Mouse (Mus musculus): ENCODE results near the gene Btaf1. TPM values are rescaled to one million over a fixed set of nuclear protein-coding genes. Genes with fewer than 3 reads are reported as not detected.

Gene Btaf1
- polyA plus RNA-seq, 1 experiment from 2014 or later: 7.9 TPM

- WGBS (ENCODE audit: insufficient replicate concordance): 53% methylated on average over 1 of the region's 1 CpGs
- Histone ChIP-seq H3K4me1 (ENCODE audit: control insufficient read depth, low read depth, low read length) (peaks cover 13% of the 10 kb centered on the region), H3K4me3 (ENCODE audit: low read depth, low read length) (no peak overlapping the region), H3K36me3 (ENCODE audit: control insufficient read depth, insufficient read depth) (no peaks in the 10 kb centered on the region), H3K9ac (ENCODE audit: low read depth, low read length) (no peak overlapping the region), H3K27ac (ENCODE audit: low read length) (no peak overlapping the region), H3K27me3 (ENCODE audit: control insufficient read depth, insufficient read depth, low read depth, low read length) (peaks cover 13% of the 10 kb centered on the region), H3K4me2 (ENCODE audit: low read depth, low read length) (no peak overlapping the region), H3K9me3 (replicated peaks; ENCODE audit: control insufficient read depth, low read length) (no peaks in the 10 kb centered on the region)
- no peak for ATAC-seq (ENCODE audit: low read depth)
Observed at GRCm38 (mm10) chr19:36916876-36917389, 8.9 kb upstream of the Btaf1 start.

- WGBS (ENCODE audit: insufficient replicate concordance): under 1% methylated on average over 84 of the region's 85 CpGs
- Histone ChIP-seq H3K4me3 (ENCODE audit: low read depth, low read length) (peak overlapping the region; percentile 77), H3K4me2 (ENCODE audit: low read depth, low read length) (peak overlapping the region; percentile 94), H3K27ac (ENCODE audit: low read length) (peak overlapping the region; percentile 29; the same call in 1 of the 2 replicates), H3K4me1 (ENCODE audit: control insufficient read depth, low read depth, low read length) (peaks cover 13% of the 10 kb centered on the region), H3K9ac (ENCODE audit: low read depth, low read length) (peak overlapping the region; percentile 74), H3K27me3 (ENCODE audit: control insufficient read depth, insufficient read depth, low read depth, low read length) (peaks cover 9% of the 10 kb centered on the region), H3K36me3 (ENCODE audit: control insufficient read depth, insufficient read depth) (no peaks in the 10 kb centered on the region), H3K9me3 (replicated peaks; ENCODE audit: control insufficient read depth, low read length) (no peaks in the 10 kb centered on the region)
- peak; percentile 79 for ATAC-seq (ENCODE audit: low read depth)
Observed at GRCm38 (mm10) chr19:36918441-36919301, 7.2 kb upstream of the Btaf1 start.

- H3K9ac ChIP-seq (ENCODE audit: low read depth, low read length): peak within 1 kb of the TSS; percentile 74
- peaks cover 9% of the 10 kb centered on the region for H3K27me3 ChIP-seq (ENCODE audit: control insufficient read depth, insufficient read depth, low read depth, low read length)
- peak within 1 kb of the TSS; percentile 94 for H3K4me2 ChIP-seq (ENCODE audit: low read depth, low read length)
- H3K4me3 ChIP-seq (ENCODE audit: low read depth, low read length): peak within 1 kb of the TSS; percentile 77
- peaks cover 13% of the 10 kb centered on the region for H3K4me1 ChIP-seq (ENCODE audit: control insufficient read depth, low read depth, low read length)
- H3K36me3 ChIP-seq (ENCODE audit: control insufficient read depth, insufficient read depth): no peaks in the 10 kb centered on the region
- 7% methylated on average over 12 of the region's 12 CpGs for WGBS (ENCODE audit: insufficient replicate concordance)
- H3K27ac ChIP-seq (ENCODE audit: low read length): peak within 1 kb of the TSS; percentile 29; the same call in 1 of the 2 replicates
- ATAC-seq (ENCODE audit: low read depth): peak; percentile 71
- H3K9me3 ChIP-seq (replicated peaks; ENCODE audit: control insufficient read depth, low read length): no peaks in the 10 kb centered on the region
Observed at GRCm38 (mm10) chr19:36919466-36919865, 6.4 kb upstream of the Btaf1 start, which contains the start of gene Fgfbp3. Fgfbp3 (minus strand) TSS chr19:36919615.

GRCm38 (mm10) chr19:36922015-36922414 is 3.9 kb upstream of the Btaf1 start:
- Histone ChIP-seq H3K4me1 (ENCODE audit: control insufficient read depth, low read depth, low read length) (peaks cover 18% of the 10 kb centered on the region), H3K27me3 (ENCODE audit: control insufficient read depth, insufficient read depth, low read depth, low read length) (peaks cover 9% of the 10 kb centered on the region)

GRCm38 (mm10) chr19:36922936-36923335 is 2.9 kb upstream of the Btaf1 start:
- Histone ChIP-seq H3K4me1 (ENCODE audit: control insufficient read depth, low read depth, low read length) (peaks cover 17% of the 10 kb centered on the region), H3K27me3 (ENCODE audit: control insufficient read depth, insufficient read depth, low read depth, low read length) (peaks cover 9% of the 10 kb centered on the region), H3K36me3 (ENCODE audit: control insufficient read depth, insufficient read depth) (no peaks in the 10 kb centered on the region), H3K27ac (ENCODE audit: low read length) (no peak overlapping the region), H3K4me3 (ENCODE audit: low read depth, low read length) (no peak overlapping the region), H3K9me3 (replicated peaks; ENCODE audit: control insufficient read depth, low read length) (no peaks in the 10 kb centered on the region), H3K4me2 (ENCODE audit: low read depth, low read length) (no peak overlapping the region), H3K9ac (ENCODE audit: low read depth, low read length) (no peak overlapping the region)
- ATAC-seq (ENCODE audit: low read depth): no peak
- WGBS (ENCODE audit: insufficient replicate concordance): 55% methylated on average over 3 of the region's 3 CpGs

More at GRCm38 (mm10) chr19:36922015-36922414, 3.9 kb upstream of the Btaf1 start:
- no peak for ATAC-seq (ENCODE audit: low read depth)
- Histone ChIP-seq H3K4me3 (ENCODE audit: low read depth, low read length) (no peak overlapping the region), H3K36me3 (ENCODE audit: control insufficient read depth, insufficient read depth) (no peaks in the 10 kb centered on the region), H3K4me2 (ENCODE audit: low read depth, low read length) (no peak overlapping the region), H3K27ac (ENCODE audit: low read length) (no peak overlapping the region), H3K9ac (ENCODE audit: low read depth, low read length) (no peak overlapping the region), H3K9me3 (replicated peaks; ENCODE audit: control insufficient read depth, low read length) (no peaks in the 10 kb centered on the region)
- 20% methylated on average over 2 of the region's 2 CpGs for WGBS (ENCODE audit: insufficient replicate concordance)

- Histone ChIP-seq H3K9ac (ENCODE audit: low read depth, low read length) (peak overlapping the region; percentile 98), H3K36me3 (ENCODE audit: control insufficient read depth, insufficient read depth) (no peaks in the 10 kb centered on the region), H3K27ac (ENCODE audit: low read length) (peak overlapping the region; percentile 99), H3K27me3 (ENCODE audit: control insufficient read depth, insufficient read depth, low read depth, low read length) (no peaks in the 10 kb centered on the region), H3K4me3 (ENCODE audit: low read depth, low read length) (peak overlapping the region; percentile 99), H3K4me1 (ENCODE audit: control insufficient read depth, low read depth, low read length) (peaks cover 30% of the 10 kb centered on the region), H3K9me3 (replicated peaks; ENCODE audit: control insufficient read depth, low read length) (no peaks in the 10 kb centered on the region), H3K4me2 (ENCODE audit: low read depth, low read length) (peak overlapping the region; percentile 91)
- no peak for ATAC-seq (ENCODE audit: low read depth)
- under 1% methylated on average over 26 of the region's 26 CpGs for WGBS (ENCODE audit: insufficient replicate concordance)
Observed at GRCm38 (mm10) chr19:36926553-36927236, 816 bp downstream of the Btaf1 start.

GRCm38 (mm10) chr19:36927800-36928361 is 2.0 kb downstream of the Btaf1 start:
- Histone ChIP-seq H3K27me3 (ENCODE audit: control insufficient read depth, insufficient read depth, low read depth, low read length) (no peaks in the 10 kb centered on the region), H3K36me3 (ENCODE audit: control insufficient read depth, insufficient read depth) (no peaks in the 10 kb centered on the region), H3K27ac (ENCODE audit: low read length) (peak overlapping the region; percentile 50; the same call in 1 of the 2 replicates), H3K9me3 (replicated peaks; ENCODE audit: control insufficient read depth, low read length) (no peaks in the 10 kb centered on the region), H3K9ac (ENCODE audit: low read depth, low read length) (peak overlapping the region; percentile 17), H3K4me2 (ENCODE audit: low read depth, low read length) (peak overlapping the region; percentile 91), H3K4me1 (ENCODE audit: control insufficient read depth, low read depth, low read length) (peaks cover 35% of the 10 kb centered on the region), H3K4me3 (ENCODE audit: low read depth, low read length) (peak overlapping the region; percentile 99)
- 53% methylated on average over 6 of the region's 6 CpGs for WGBS (ENCODE audit: insufficient replicate concordance)
- ATAC-seq (ENCODE audit: low read depth): no peak

- no peak overlapping the region for H3K27ac ChIP-seq (ENCODE audit: low read length)
- no peaks in the 10 kb centered on the region for H3K27me3 ChIP-seq (ENCODE audit: control insufficient read depth, insufficient read depth, low read depth, low read length)
- ATAC-seq (ENCODE audit: low read depth): no peak
- no peak overlapping the region for H3K4me3 ChIP-seq (ENCODE audit: low read depth, low read length)
- no peak overlapping the region for H3K9ac ChIP-seq (ENCODE audit: low read depth, low read length)
- H3K4me2 ChIP-seq (ENCODE audit: low read depth, low read length): no peak overlapping the region
- no peaks in the 10 kb centered on the region for H3K36me3 ChIP-seq (ENCODE audit: control insufficient read depth, insufficient read depth)
- peaks cover 37% of the 10 kb centered on the region for H3K4me1 ChIP-seq (ENCODE audit: control insufficient read depth, low read depth, low read length)
- no peaks in the 10 kb centered on the region for H3K9me3 ChIP-seq (replicated peaks; ENCODE audit: control insufficient read depth, low read length)
Observed at GRCm38 (mm10) chr19:36929816-36930215, 3.9 kb downstream of the Btaf1 start.

Measured in liver, embryonic 16.5 days (tissue).